Mouse (Mus musculus): ENCODE data around the gene Serinc1. TPM values are rescaled to one million over a fixed set of nuclear protein-coding genes. Genes with fewer than 3 reads are reported as not detected.

Serinc1 gene
- total RNA-seq (2023; ENCODE audit: inconsistent age): 152 to 166 TPM (median 159 TPM) in 4 replicates

DNA sequence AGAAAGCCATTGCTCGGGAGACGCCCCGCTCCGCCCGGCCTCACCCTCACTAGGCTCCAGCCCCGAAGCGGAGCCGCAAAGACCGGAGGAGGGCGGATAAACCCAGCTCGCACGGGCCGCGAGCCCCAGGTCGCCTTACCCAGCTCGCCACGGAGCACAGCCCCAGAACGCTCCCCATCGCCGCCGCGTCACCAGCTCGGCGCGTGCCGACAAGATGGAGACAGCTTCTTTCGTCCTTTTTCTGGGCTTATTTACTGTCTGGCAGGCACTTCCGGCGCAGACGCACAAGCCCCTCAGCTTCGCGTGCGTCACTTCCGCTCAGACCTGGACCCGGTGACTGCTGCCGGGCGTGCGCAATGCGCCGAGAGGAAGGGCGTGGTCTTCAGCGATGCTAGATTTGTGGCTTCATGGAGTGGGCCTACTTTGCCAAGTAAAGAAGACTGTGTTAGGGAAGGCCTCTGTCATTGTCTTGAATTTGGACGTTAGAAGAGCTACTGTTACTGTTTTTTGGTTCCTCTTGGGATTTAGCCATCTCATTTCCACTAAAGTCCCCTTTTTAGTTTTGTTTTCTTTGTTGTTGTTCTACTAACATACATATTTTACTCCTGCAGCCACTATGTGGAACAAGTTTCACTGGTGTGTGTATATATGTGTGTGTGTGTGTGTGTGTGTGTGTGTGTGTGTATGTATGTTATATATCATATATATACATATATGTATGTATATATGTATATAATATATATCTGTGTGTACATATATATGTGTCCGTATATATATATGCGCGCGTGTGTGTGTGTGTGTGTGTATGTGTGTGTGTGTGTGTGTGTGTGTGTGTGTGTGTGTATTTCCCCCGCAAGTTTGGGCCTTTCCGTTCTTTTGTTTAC is at the start of gene Serinc1:
TSS of gene Serinc1 (minus strand) at position 313 of the 884 bp plus-strand sequence.

DNA sequence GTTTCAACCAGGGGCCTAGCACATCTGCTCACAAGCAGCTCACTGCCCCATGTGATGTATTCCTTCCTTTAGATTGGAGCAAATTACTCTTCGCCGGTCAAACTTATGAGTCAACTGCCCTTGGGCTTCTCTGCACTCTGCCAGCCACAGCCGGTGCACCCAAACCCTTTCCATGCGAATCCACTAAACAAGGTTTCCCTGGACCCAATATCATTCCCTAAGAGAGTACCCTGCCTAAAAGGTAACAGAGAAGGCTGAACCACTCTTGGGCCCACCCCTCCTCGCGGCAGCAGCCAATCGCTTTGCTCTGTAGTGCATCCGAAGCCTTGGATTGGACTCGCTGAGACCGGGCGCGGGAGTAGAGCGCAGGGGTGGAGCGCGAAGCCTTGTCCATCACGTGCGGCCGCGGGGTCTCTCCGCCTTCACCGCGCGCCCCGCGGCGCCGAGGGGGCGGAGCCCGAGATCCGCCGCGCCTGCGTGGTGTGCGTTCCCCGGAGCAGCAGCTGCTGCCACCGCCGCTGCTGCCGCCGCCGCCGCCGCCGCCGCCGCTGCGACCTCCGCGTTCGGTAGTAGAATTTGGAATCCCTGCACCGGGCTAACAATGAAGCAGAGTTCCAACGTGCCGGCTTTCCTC is 46.3 kb downstream of the Serinc1 start, which contains the start of gene Hsf2:
TSS of gene Hsf2 (plus strand) at position 478 of the 634 bp plus-strand sequence.

Other genes with a start within 250 kb of the Serinc1 start
- 10.2 to 12.2 TPM (median 12.0 TPM) in 4 replicates for gene Hsf2, start 46.1 kb downstream of the Serinc1 start, total RNA-seq (2023; ENCODE audit: inconsistent age)
- gene Pkib, start 99.5 kb upstream of the Serinc1 start, total RNA-seq (2023; ENCODE audit: inconsistent age): 51.7 to 65.3 TPM (median 55.4 TPM) in 4 replicates